Mouse (Mus musculus) urinary bladder, adult 2 months (tissue): ENCODE results near the gene Ugt2a2. TPM values are rescaled to one million over a fixed set of nuclear protein-coding genes. Genes with fewer than 3 reads are reported as not detected.
"Not testable (repeated sequence)": the region's sequence is repeated elsewhere in the genome, so short reads cannot be mapped to it uniquely, and the experiment has no call there.

ENCODE experiments used
- DNase-seq: peaks from one replicate; pipeline ENCODE4 v3.0.0; 2022; ENCODE audit warnings: low spot score
- polyA plus RNA-seq: library from polyadenylated mRNA; depleted of rRNA; stranded (reverse); fragments of >200 nt; gene quantifications from 2 replicates; pipeline ENCODE4 v1.2.3, GENCODE M21; 2012; rRNA removed

Ugt2a2 gene
- 0.01 TPM in 1 of 2 replicates, not detected in the other for polyA plus RNA-seq

GRCm38 (mm10) chr5:87482160-87482559 is at the start of gene Ugt2a2:
TSS of gene Ugt2a2 (minus strand) at chr5:87482260.
- no peak for DNase-seq

DNA sequence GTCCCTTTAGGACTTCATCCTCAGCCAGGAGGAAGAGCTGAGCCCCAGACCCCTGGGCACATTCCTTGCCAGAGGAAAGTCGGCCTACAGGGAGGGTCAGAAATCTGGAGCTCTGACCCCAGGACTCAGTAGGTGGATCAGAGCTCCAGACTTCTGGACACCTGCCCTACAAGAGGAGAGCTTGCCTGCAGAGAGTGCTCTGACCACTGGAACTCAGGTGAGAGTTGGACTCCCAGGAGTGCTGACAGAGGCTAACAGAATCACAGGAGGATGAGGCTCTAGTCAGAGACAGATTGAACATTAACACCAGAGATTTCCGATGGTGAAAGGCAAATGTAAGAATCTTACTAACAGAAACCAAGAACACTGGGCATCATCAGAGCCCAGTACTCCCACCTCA is 41.5 kb upstream of the Ugt2a2 start:
- not testable (repeated sequence) for DNase-seq

- no peak for DNase-seq
These were observed 23.9 kb upstream of the Ugt2a2 start for GRCm38 (mm10) chr5:87505776-87506458.

GRCm38 (mm10) chr5:87502687-87503086 is 20.6 kb upstream of the Ugt2a2 start:
- no peak for DNase-seq

DNA sequence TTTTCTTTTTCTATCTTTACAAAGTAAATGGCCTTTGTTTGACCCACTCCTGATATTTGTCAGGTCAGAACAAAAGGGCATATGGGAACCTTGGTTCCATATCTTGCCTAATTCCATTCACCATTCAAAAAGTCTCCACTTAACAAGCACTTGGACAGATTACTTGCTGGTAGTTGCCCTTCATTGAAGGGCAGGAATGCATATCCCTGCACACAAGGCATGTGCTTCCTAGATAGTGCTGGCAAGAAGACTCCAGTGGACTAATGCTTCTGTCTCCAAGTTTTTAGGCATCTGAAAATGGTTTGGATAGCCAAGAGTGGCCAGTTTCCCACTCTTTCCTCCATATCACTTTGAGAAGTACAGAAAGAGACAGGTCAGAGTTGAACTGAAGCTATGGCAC is 17.3 kb upstream of the Ugt2a2 start:
- DNase-seq = no peak

GRCm38 (mm10) chr5:87498936-87499335 is 16.9 kb upstream of the Ugt2a2 start:
- no peak for DNase-seq

- DNase-seq = no peak
These were observed 8.7 kb upstream of the Ugt2a2 start, which contains the start of gene Ugt2a1 for GRCm38 (mm10) chr5:87490771-87491170. TSS of gene Ugt2a1 (minus strand) at chr5:87490871.

DNA sequence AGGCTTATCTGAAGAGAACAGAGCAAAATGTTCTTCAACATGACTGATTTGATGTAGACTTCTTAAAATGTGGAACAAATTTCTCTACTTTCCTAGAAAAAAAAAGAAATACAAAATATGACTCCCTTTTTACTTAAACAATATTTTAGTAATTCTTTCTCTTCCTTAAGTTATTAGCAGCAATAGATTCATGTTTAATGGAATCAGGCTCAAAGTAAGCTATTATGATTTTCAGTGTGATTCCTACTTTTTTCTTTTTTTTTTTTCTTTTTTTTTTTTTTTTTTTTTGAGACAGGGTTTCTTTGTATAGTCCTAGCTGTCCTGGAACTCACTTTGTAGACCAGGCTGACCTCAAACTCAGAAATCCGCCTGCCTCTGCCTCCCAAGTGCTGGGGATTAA is 4.6 kb upstream of the Ugt2a2 start, which contains the start of gene Gm43638:
Gene Gm43638, minus strand, starts transcription at position 101 of the 400 bp plus-strand sequence.
- not testable (repeated sequence) for DNase-seq

DNA sequence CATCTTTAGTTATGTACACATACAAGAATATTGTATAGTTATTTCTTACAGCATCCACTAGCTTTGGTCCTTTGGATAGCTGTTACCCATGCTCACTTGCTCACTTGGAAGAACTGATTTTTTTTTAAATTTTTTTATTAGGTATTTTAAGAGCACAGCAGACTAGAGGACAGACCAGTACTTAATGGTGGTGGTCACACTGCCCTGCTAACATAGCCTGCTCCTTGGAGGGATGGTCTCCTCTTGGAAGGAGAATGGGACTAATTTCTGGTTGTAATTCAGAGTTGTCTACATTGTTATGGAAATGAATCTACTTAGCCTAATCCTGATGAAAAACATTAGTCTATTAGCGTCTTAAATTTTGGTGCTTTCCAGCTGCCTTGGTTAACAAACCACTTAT is 23.2 kb downstream of the Ugt2a2 start:
- no peak for DNase-seq

DNA sequence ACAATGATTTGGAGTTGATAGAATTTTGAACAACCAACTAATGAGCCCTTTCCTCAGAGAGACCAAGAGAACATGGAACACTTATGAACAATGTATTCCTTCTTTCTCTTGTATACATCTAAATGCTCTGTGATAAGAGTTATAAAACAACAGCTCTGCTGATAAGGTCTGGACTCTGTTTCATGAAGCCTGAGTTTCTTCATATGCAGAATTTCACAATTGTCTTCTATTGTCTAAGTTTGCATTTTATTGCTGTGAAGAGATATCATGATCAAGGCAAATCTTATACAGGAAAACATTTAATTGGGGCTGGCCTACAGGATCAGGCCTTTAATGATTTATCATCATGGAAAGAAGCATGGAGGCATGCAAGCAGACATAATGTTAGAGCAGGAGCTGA is 24.4 kb downstream of the Ugt2a2 start:
- DNase-seq = no peak

DNA sequence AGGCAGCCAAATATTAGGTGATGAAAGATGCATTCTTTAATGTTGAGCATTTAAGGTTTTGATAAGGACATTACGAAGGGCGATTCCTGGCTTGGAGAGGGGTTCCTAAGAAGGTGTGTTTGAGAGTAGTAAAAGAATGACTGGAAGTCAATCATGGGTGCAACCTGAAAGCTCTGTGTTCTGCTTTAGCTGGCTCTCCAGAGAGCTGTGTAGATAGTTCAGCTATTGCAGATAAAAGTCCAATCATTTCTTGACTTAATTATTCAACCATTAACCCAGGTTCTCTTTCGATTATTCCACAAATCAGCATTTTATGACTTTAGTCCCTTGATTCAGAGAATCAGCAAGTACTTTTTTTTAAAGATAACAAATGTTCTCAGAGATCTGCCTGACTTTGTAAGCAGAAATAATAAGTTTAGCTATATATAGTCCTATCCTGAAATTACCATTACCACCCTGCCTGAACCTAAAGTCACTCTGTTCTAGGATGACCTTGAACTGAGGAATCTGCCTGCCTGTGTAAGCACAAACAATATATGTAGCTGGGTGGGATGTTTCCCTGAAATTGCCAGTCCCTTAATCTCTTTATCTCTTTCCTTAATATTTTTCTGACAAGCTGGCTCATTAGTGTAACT is 25.7 kb downstream of the Ugt2a2 start:
- DNase-seq = no peak

DNA sequence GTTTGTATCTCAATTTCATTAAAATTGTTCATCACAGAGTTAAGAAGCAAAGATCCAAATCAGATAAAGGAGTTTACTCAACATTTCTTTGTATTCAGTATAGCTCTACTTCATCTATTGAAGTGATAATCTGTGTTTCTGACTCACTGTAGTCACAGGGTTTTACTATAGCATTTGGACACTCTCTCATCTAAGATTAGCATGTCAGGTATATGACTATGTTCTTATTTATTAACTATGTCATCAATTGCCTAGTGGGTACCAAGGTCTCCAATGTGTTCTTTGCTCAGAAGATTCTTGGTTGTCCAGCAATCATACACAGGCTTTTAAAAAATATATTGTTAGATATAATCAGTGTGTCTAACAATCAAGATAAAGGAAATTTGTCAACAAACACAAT is 26.5 kb downstream of the Ugt2a2 start:
- DNase-seq = no peak

DNA sequence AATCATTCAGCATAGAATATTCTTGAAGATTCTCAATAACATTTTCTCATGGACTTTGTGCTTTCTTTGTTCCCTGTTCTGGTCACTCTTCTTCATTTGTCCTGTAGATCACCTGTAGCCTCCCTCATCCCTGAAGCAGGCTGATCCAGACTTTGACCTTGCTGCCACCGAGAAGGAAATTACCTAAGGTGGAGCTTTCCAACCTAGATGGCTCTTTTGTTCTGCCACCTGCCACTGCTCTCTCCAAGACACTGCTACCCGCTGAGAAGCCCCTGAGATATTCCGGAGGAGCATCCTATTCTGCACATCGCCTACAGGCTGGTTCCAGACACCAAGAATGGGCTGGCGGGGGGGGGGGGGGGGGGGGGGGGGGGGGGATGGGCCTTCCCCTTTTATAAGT is 29.5 kb downstream of the Ugt2a2 start:
- DNase-seq = not testable (repeated sequence)

DNA sequence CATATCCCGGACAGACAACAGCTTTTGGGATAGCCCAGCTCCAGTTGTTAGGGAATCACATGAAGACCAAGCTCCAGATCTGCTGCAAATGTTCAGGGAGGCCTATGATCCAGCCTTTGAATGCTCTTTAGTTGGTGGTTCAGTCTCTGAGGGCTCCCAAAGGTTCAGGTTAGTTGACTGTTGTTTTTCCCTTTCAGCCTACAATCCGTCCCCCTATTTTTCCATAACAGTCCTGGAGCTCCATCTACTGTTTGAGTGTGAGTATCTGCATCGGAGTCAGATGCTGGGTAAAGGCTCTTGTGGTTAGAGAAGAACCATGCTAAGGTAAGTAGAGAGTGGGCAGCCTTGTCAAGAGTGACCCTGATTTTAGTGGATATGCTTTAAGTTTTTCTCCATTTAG is 45.8 kb downstream of the Ugt2a2 start:
- DNase-seq = no peak

GRCm38 (mm10) chr5:87425676-87426075 is 56.4 kb downstream of the Ugt2a2 start:
- DNase-seq = no peak

DNA sequence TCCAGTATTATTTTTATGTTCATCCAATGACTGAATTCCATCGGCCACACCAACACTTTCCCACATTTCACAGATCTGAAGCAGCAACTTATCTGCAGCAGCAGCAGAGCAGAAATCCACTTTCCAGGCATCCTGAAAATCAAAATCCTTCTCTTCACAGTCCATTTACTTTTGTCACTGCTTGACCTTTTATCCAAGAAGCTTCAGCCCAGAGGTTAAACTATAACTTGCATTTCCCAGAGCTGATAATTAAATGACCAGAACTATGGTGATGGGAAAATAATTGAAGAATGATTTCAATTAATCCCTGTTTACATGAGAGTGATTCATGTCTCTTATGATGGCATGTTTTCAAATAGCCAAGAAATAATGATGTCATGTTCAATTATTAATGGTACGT is 58.0 kb downstream of the Ugt2a2 start, which contains the start of gene Ugt2b38:
Gene Ugt2b38, minus strand, starts transcription at position 163 of the 400 bp plus-strand sequence.
- not testable (repeated sequence) for DNase-seq

Other genes starting within 250 kb of the Ugt2a2 start
- not detected in 2 replicates for gene Ugt2b37, start 227.5 kb downstream of the Ugt2a2 start, polyA plus RNA-seq
- gene Ugt2a3, start 145.1 kb downstream of the Ugt2a2 start, polyA plus RNA-seq = not detected in 2 replicates
- gene Ugt2b38, start 58.1 kb downstream of the Ugt2a2 start, polyA plus RNA-seq = not detected in 2 replicates
- gene Gm43638, start 4.5 kb upstream of the Ugt2a2 start, polyA plus RNA-seq = not detected in 2 replicates
- gene Ugt2a1, start 8.6 kb upstream of the Ugt2a2 start, polyA plus RNA-seq = not detected in 2 replicates
- 0.25 and 0.33 TPM in 2 replicates for gene Sult1b1, start 55.9 kb upstream of the Ugt2a2 start, polyA plus RNA-seq
- 0.04 TPM in 1 of 2 replicates, not detected in the other for gene Sult1d1, start 86.8 kb upstream of the Ugt2a2 start, polyA plus RNA-seq
- gene Sult1e1, start 109.3 kb upstream of the Ugt2a2 start, polyA plus RNA-seq = 4.1 and 8.0 TPM in 2 replicates
- gene Csn1s1, start 183.9 kb upstream of the Ugt2a2 start, polyA plus RNA-seq = not detected in 2 replicates
- not detected in 2 replicates for gene Csn2, start 217.4 kb upstream of the Ugt2a2 start, polyA plus RNA-seq